Mouse (Mus musculus) cerebellum, adult (tissue): ENCODE data around the gene Kazn.

Experiments
- ATAC-seq: cut with Nextera tagmentation; 2 replicates; pipeline ENCODE4 v1.9.2; 2017; ENCODE audit warnings: mild to moderate bottlenecking, moderate library complexity, mixed read lengths; ENCODE audit not compliant: insufficient number of reproducible peaks, low FRiP score, low TSS enrichment

Kazn gene

DNA sequence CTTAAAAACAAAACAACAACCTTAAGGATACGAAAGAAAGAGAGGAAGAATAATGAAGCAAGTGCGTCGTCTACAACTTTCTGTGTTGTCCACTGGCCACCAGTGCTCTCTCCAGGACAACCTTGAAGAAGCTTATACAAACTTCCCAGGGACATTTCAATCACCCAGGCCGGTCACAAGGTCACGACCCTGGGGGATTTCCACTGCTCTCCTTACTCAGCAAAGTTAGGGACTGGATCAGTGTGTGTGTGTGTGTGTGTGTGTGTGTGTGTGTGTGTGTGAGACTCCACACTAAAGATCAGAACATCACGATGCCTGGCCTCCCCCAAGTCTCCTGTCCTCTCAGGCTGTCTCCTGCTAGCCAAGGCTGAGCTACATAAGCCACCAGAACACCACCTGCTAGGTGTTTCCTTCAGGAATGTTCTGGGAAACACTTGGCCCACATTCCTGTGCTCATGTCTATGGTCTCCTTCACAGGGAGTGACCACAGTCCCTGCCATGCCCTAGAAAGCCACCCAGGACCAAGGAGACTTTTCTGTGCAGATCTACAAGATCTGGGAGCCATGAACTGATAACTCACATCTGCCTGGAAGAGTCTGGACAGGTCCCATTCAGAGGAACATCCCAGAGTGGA lies 3.7 kb upstream of the Kazn start:
- no peak for ATAC-seq

DNA sequence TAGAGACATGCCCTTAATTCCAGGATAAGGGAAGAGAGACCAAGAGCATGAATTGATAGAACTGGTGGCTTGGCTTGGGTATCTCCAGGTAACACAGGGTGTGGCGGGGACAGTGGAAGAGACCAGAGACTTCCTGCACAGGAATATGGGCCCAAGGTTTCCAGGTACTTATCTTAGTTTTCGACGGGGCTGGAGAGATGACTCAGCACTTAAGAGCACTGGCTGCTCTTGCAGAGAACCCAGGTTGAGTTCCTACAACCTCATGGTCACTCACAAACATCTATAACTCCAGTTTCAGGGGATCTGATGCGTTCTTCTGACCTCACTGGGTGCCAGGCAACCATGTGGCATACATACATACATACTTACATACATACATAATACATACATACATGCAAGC lies 3.0 kb upstream of the Kazn start:
- ATAC-seq: no peak

DNA sequence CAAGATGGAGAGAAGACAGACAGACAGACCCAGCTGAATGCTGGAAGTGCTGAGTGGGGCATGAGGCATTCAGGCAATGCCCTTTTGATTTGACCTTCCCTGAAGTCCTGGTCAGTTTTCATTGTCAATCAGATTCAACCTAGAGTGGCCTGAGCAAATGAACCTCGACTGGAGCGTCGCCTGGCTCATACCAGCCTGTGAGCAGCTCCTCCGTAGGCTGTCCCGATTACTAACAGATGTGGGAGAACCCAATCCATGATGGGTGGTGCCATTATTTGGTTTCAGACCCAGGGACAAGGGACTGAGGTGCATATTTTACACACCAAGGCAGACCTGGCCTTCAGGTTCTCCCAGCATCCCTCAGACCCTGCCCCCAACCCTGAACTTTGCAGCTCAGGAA lies 1.7 kb upstream of the Kazn start:
- no peak for ATAC-seq

DNA sequence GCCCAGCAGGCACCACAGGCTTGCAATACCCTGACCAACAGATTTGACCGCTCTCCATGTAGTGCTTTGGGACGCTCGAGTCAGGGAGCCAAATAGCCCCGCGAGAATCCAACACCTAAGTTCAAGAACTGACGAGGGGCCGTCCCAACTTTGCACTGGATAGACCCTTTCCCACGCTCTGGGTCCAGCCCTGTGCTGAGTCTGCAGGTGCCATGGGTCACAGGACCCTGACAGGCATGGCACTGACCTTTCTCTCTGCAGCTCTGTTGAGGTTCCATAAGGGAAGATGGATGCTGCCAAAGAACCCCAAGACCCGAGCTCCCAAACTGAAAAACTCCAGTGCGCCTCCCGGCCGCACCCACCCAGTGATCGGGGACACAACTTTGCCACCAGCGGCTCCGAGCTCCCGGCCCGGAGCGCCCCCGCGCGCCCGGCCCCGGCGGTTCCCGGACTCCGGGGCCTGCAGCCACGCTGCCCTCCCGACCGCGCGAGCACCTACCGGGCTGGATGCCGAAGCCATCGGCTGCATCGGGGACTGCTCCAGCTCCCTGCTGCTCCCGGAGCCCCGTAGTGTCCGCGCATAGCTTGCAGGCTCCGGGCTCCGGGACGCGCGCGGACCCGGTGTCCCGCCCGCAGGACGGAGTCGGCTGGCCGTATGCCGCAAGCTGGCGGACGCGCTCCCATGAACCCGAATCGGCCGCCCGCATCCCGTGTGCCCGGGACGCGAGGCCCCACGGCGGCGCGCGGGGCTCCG lies 538 bp downstream of the Kazn start:
- peak; percentile 54 for ATAC-seq

DNA sequence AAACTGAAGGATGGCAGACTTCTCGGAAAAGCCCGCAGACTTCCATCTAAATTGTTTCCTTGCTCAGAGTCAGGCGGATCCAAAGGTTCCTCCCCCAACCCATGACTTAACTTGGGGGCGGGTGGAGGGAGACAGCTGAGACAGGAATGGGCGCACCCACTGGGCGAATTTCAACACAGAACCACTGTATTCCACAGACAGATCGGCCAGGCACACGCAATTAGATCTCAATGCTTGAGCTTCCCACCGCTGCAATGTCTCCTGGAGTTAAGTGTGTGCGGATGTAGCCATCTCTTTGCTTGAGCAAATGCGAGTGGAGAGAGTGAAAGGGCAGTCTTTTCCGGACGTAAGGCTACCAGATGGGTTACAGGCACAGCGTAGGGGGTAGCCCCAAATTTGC lies 1.2 kb downstream of the Kazn start:
- no peak for ATAC-seq

DNA sequence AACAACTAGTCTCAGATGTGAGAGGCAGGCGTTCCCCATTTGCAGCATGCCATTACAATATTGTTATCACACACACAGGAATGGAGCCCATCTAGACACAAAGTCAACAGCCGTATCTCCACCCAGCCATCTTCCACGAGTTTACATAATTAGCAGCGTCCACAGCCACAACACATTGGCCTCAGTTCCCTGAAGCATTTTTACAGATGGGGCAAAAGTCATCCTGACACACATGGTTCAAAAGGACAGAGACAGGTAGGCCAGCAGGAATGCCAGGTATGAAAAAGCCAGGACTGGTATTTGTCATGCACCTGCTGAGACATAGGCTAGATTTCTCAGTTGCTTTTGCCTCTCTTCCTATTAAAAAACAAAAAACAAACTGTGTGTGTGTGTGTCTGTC lies 2.5 kb downstream of the Kazn start:
- ATAC-seq: no peak

DNA sequence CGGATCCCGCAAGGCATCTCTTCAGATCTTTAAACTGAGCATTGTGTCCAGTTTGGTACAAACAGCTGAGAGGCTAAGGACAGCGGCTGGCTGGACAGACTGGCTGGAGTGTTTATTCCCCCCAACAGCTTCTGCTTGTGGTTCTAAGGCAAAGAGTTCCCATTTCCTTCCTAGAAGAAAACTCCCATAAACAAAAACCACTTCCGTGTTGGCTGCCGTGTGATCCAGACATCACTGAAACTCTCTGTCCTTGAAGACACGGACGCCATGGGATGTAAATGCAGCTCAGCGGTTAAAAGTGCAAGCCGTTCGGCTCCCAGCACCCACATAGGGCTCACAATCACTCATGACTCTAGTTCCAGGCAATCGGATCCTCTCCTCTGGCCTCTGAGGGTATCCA lies 3.8 kb downstream of the Kazn start:
- ATAC-seq: no peak

DNA sequence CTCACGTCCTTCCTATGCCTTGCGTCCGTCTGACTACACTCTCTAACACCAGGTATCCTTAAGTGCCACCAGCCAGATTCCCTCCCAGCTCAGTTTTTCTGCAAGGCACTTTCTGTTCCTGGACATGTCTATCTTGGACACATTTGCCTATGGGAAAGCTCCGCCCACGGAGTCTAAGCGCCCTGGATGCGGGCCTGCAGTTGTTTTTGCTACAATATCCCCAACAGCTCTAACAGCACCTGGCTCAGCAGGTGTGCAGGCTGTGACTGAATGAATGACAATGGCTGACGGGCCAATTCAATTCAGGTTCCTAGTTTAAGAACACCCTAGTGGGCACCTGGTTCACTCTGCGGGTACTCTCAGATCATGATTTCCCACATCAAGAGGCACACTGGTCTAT lies 4.4 kb downstream of the Kazn start:
- no peak for ATAC-seq

DNA sequence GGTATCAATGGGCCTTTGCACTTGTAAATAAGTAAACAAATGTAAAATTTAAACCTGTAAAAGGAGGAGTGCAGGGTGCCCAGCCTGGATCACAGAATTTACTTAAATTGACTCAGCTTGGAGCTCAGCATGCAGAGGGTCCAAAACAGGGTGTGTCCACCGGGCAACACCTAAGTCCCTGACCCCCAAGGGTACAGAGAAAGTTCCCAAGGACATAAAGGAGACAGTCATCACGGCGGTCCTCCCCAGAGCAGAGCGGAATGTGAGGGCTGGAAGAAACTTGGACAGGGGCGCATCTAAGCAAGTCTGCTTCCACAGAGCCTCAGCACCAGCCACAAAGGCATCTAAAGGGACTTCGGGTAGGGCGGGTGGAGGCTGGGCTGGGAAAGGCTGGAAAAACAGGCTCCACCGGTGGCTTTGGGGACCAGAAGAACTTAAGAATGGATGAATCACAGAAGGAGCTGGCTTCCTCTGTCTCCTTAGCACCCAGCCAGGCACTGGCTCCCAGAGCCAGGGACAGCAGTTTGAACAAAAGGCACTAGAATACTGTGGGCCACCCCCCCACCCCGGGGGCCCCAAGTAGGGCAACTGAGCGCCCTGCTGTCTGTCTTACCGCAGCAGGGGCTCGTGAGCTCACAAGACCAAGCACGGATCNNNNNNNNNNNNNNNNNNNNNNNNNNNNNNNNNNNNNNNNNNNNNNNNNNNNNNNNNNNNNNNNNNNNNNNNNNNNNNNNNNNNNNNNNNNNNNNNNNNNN lies 10.2 kb downstream of the Kazn start:
- no peak for ATAC-seq

DNA sequence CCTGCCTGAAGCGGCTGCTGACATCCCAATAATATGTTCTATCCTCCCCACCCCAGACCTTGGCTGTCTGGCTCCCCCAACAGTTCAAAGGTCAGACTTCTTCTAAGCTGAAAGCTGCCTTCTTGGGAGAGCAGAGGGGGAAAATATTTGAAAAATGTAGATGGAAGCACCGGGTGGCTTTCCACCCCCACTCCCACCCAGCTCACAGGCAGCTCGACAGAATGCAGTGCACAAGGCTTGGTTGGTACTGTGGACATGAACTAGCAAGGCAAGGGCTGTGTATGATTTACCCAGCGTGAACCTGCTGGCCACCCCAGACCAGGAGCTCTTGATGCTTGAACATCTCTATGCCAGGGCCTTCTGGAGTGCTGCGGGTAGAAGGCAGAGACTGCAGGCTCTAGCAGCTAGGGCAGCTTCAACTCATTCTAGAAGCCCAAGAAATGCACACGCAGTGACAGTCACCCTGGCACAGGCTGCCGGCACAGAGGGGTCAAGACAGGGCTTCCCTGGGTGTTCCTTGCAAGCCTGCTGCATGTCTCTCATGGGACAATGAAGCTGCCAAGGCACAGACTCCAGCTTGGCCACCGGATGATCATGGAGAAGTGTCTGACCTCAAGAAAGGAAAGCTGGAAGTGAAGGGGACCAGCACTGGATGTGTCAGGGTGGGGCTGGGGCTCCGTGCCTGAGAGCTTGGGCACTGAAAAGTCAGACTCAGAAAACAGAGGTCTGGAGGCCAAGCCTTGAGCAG lies 15.1 kb downstream of the Kazn start:
- ATAC-seq: no peak

DNA sequence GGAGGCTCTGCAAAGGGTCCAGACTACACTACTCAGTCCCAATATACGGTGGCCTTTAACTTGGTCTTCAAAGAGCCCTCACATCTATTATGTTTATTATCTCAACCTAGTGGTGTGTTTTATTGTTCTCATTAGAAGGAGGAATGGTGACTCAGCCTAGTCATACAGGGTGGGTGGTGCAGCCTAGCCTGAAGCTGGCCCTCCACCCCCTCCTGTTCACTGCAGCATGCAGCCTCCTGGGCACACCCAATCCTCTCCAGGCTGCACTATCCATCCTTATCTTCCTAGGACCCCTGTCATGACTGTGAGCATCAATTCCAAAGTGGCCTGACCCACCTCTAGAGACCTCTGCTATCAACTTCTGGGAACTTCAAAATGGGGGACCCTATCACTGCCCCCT lies 16.8 kb downstream of the Kazn start:
- no peak for ATAC-seq

DNA sequence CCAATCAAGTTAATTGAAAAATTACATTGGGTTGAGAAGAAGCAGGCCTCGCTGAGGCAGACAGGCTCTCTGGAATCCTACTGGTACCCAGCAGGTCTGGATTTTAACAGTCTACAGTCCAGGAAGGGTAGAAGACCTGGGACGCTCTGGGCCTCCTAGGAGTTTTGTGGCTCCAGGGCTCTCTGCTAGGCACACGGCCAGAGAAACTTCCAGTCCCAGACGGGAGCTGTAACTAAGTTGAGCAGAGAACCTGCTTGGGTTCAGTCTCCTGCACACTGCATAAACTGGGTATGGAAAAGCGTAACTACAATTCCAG lies 17.5 kb downstream of the Kazn start:
- ATAC-seq: no peak

DNA sequence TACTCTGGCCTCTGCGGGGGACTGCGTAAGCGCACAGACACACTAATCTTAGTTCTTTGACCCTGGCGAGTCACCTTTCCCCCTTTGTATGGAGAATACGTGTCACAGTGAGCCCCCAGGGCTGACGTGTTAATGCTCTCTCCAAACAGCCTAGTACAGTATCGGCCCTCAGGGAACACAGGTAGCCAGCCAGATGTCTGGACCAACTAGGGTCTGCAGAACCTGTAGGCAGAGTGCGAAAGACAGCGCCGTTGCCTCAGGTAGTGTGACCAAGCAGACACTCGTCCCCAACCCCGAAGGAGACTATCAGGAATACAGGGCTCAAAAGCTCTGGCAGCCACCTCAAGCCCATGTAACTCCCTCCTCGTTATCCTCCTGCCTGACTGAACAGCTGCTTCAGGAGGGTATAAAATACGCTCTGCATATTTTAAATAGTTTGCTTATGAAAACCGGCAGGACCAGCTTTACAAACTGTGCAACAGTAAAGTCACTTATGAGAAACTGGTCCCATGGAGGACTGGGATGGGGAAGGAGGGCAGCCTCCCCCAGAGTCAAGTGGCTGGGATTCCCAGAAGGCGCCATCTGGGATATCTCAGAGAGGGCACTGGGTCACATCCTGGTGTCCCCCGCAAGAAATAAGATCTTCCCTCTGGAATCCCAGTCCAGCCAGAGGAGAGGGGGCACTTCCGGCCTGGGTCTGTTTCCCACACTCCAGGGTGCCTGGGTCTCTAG lies 18.0 kb downstream of the Kazn start:
- no peak for ATAC-seq

DNA sequence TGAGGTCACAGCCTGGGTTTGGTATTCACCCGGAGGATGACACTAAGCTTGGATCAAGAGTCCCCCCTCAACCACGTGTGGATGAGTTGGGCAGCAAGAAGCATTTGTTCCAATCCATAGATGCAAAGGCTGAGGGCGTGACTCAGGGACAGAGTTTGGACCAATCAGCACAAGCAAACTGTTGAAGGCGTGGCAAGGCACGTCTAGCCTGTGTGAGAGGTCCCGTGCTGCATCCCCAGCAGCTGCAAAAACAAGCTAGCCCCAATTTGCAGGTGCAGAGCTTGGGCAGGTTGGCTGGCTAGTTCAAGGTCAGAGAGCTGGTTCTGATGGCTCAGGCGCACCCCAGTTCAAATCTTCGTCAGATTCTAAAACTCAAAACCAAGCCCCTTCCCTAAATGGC lies 20.2 kb downstream of the Kazn start:
- ATAC-seq: no peak

DNA sequence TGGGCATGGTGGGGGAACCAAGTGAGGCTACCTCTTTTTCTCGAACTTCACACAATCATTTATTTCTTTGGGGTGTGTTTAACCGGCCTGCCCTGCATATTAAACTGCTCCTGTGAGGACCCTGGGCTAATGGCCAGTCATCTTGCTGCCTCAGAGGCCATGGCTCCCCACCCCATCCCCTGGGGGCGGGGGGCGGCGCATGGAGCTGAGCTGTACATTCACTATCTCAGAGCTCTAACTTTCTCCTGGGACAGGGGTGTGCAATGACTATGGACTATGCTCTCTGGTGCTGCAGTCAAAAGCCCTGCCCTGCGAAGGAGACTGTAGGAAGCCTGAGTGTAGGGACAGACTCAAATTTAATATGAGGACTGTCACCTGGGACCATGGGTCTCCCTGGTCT lies 22.2 kb downstream of the Kazn start:
- ATAC-seq: no peak

DNA sequence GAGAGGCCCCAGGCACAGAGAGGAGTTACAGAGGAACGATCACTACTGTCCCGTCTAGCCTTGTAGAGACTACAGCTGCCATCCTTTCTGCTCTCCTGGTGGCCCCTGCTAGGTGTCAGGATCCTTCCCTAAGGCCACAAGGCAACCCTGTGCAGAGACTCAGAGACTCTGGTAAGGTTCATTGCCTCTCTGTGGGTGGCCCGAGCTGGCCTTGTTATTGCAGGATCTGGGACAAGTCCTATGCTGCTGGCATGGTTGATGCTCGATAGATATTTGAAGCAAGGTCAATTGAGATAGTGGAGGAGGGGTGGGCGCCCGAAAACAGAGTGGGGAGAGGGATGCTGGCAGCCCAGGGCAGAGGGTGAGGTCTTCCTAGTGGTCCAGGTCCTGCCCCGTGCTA lies 23.4 kb downstream of the Kazn start:
- no peak for ATAC-seq

DNA sequence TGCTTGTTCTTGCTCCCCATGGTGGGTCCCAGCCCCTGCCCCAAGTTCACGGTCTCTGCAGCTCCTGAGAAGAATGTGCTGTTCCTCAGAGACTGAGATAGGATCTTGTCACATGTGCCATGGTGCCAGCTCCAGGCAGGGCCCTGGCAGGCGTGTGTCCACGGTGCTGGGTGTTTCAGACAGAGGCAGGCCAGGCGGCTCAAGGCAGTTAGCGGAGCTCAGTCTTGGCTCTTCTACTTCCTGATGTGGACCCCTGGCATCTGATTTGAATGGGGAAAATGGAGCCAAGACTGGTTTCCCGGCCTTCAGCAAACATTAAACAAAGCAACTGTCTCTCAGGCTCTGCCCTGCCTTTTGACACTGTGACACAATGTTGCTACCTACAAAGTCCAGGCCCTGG lies 24.7 kb downstream of the Kazn start:
- no peak for ATAC-seq

DNA sequence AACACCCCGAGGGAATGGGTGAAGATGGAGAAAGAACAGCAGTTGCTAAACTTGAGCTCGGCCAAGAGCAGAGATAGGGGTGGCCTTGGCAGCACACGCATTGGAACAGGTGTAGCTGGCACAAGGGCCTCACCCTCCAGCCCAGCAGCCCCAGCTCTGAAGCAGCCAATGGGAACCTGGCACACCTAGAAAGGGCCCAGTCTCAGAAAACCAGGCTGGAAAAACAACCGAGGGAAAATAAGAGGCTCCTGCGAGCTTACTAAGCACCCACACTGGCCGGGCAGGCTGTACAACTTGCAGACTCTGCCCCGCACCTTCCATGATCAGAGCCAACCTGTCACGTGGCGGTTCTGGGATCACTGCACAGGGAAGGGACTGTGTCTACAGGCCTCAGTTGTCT lies 26.8 kb downstream of the Kazn start:
- peak; percentile 47; the same call in 1 of the 2 replicates for ATAC-seq

DNA sequence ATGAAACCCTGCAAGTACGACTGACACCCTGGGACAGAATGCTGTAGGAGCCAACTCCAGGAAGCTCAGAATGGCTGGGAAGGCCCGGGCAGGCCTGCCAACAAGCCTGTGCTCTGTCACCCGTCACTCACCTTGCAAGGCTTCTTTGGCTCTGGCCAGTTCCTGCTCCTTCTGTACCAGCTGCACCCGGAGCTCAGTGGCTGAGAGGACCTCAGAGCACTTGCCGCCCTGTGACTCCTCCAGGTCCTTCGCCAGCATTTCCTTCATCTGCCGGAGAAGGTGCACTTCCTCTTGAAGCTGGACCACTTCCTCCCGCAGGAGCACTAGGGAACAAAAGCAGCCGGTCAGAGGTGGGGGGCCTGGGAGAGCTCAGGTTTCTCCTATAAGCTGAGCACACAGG lies 29.3 kb downstream of the Kazn start:
- ATAC-seq: no peak

DNA sequence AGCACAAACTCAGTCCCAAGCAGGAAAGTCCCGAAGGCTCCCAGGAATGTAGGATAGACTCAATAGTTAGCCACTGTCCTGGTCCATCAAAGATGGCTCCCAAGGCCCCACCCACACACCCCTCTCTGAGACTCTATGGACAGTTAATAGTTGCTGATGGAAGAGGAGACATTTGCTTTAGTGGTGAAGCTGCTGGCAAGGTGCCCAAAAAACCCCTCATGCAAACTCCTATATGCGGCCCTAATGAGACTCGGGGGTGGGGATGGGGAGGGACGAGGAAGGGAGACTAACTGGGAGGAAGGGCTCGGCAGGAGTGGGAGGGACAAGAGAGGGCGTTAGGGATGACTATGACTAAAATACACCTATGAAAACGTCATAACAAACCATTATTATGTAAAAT lies 29.7 kb downstream of the Kazn start:
- ATAC-seq: no peak
